ENCODE assay signal across 11 mouse cellular contexts in the genomic region with DNA sequence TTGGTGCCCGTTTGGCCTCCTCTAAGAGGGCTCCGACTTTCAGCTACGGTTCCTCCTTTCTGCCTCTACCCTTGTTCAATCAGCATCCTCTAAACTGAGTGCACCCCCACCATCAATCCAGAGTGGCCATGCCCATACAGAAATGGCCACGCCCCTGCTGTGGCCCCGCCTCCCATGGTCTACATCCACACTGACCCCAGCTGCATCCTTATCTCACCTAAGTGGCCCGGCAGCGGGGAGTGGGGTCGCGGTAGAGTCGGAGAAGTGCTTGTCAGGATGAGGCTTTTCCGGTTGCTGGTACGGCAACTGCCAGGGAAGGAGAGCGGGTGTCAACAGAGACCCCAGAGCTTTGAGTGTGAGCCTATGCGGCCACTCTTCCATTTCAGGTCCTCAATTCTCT. TPM values are rescaled to one million over a fixed set of nuclear protein-coding genes. Genes with fewer than 3 reads are reported as not detected.
DNase-seq lines count a peak whose midpoint lies in the region; ATAC-seq lines count a peak whose summit lies in the region.
"Had no signal": no experiment of that assay in that cellular context is flagged by ENCODE, and none has a peak within 500 bp of the region (broad histone marks: within the 10 kb centered on the region; RNA-seq: fewer than 3 reads in every experiment).

No protein-coding gene starts in this region.

- H3K4me3 ChIP-seq in hindbrain, embryonic 14.5 days (replicated peaks; ENCODE audit: low read length): peak overlapping the region; percentile 81
- no peak overlapping the region for H3K4me3 ChIP-seq in heart, embryonic 10.5 days
- H3K4me3 ChIP-seq: heart, embryonic 15.5 days had no signal

- H3K27ac ChIP-seq in hindbrain, embryonic 14.5 days: peak overlapping the region; percentile 98
- no peak overlapping the region for H3K27ac ChIP-seq in heart, embryonic 10.5 days
- H3K27ac ChIP-seq: heart, embryonic 15.5 days had no signal

- H3K4me2 ChIP-seq in hindbrain, embryonic 14.5 days (replicated peaks): peak overlapping the region; percentile 90
- H3K4me2 ChIP-seq: heart, embryonic 15.5 days had no signal

- H3K9ac ChIP-seq in hindbrain, embryonic 14.5 days: peak overlapping the region; percentile 95
- H3K9ac ChIP-seq: heart, embryonic 15.5 days had no signal

- peak; percentile 60 to 66 for DNase-seq in cerebellum, adult 18-20 months
- DNase-seq in cerebellum, postnatal 36 days: peak; percentile 39 to 46
- no peak for DNase-seq in hindbrain, embryonic 14.5 days (ENCODE audit: low spot score)
- peak; percentile 23 for DNase-seq in naive thymus-derived CD4-positive, alpha-beta T cell, adult 2 months (ENCODE audit: low read depth)
- DNase-seq in adrenal gland, adult 18-20 months (ENCODE audit: low spot score in 2 of 2): no peak
- no peak for DNase-seq in gastrocnemius, postnatal 36 days
- DNase-seq in ovary, postnatal 10 days (ENCODE audit: low spot score): no peak
- no peak for DNase-seq in heart, embryonic 10.5 days (ENCODE audit: low spot score)
- DNase-seq: thymus, adult 18-20 months had no signal

- peaks cover 13% of the 10 kb centered on the region for H3K27me3 ChIP-seq in hindbrain, embryonic 14.5 days (ENCODE audit: control insufficient read depth, insufficient read depth, low read length)
- peaks cover 92% of the 10 kb centered on the region for H3K27me3 ChIP-seq in heart, embryonic 10.5 days (ENCODE audit: insufficient read depth, poor library complexity, severe bottlenecking)

- peaks cover 30% of the 10 kb centered on the region for H3K4me1 ChIP-seq in hindbrain, embryonic 14.5 days (replicated peaks; ENCODE audit: control insufficient read depth, insufficient read depth, low read length)
- peaks cover 21% of the 10 kb centered on the region for H3K4me1 ChIP-seq in heart, embryonic 10.5 days

- 4% methylated on average over 14 of the region's 14 CpGs for whole genome bisulfite sequencing in hindbrain, embryonic 14.5 days
- 6% methylated on average over 14 of the region's 14 CpGs for WGBS in heart, embryonic 10.5 days

- H3K36me3 ChIP-seq in hindbrain, embryonic 14.5 days (replicated peaks; ENCODE audit: control insufficient read depth, insufficient read depth): peaks cover 24% of the 10 kb centered on the region
- no peaks in the 10 kb centered on the region for H3K36me3 ChIP-seq in heart, embryonic 10.5 days
- H3K36me3 ChIP-seq: heart, embryonic 15.5 days had no signal

- H3K9me3 ChIP-seq in hindbrain, embryonic 14.5 days (ENCODE audit: control insufficient read depth, low read length): no peaks in the 10 kb centered on the region
- H3K9me3 ChIP-seq in heart, embryonic 10.5 days: no peaks in the 10 kb centered on the region
- H3K9me3 ChIP-seq: heart, embryonic 15.5 days had no signal

- 0 out of 2 replicates have a peak, but pooled peaks have one; percentile 5 for ATAC-seq in hindbrain, embryonic 14.5 days (ENCODE audit: low FRiP score)

- intact Hi-C loops in gastrocnemius, postnatal 36 days (cut with DNase I): no loop called here

RNA-seq across cellular contexts. Expression of a gene that starts 1.7 kb away (rescaled TPM):
- polyA plus RNA-seq in hindbrain, embryonic 14.5 days (2014; fragmentation: Nextera tagmentation; extraction: Ambion mirVana): 69.7 and 76.5 TPM in 2 replicates
- 1 to 10 TPM; 2.1 to 3.1 TPM for total RNA-seq in adrenal gland, adult 18-20 months (2021)
- not detected for total RNA-seq in gastrocnemius, postnatal 36 days (2021)
- 0.09 and 0.16 TPM in 2 replicates for polyA plus RNA-seq in heart, embryonic 10.5 days (2016; fragmentation: Nextera tagmentation; extraction: Ambion mirVana)

RNA-seq across cellular contexts. Expression of a gene that starts 11.3 kb away (rescaled TPM):
- polyA plus RNA-seq in hindbrain, embryonic 14.5 days (2014; fragmentation: Nextera tagmentation; extraction: Ambion mirVana): 1.1 and 1.8 TPM in 2 replicates
- total RNA-seq in adrenal gland, adult 18-20 months (2021): under 1 TPM in 1 of 2 experiments, not detected in 1; 0.16 TPM
- not detected for total RNA-seq in gastrocnemius, postnatal 36 days (2021)
- 0.21 and 0.34 TPM in 2 replicates for polyA plus RNA-seq in heart, embryonic 10.5 days (2016; fragmentation: Nextera tagmentation; extraction: Ambion mirVana)

RNA-seq across cellular contexts. Expression of a gene that starts 27.1 kb away (rescaled TPM):
- 3.3 and 6.0 TPM in 2 replicates for polyA plus RNA-seq in hindbrain, embryonic 14.5 days (2014; fragmentation: Nextera tagmentation; extraction: Ambion mirVana)
- total RNA-seq in adrenal gland, adult 18-20 months (2021): 10 to 100 TPM; 11.2 to 12.5 TPM
- total RNA-seq in gastrocnemius, postnatal 36 days (2021): 1 to 10 TPM; 3.7 to 5.1 TPM
- polyA plus RNA-seq in heart, embryonic 10.5 days (2016; fragmentation: Nextera tagmentation; extraction: Ambion mirVana): 3.2 and 3.8 TPM in 2 replicates

RNA-seq across cellular contexts. Expression of a gene that starts 33.7 kb away (rescaled TPM):
- not detected in 2 replicates for polyA plus RNA-seq in hindbrain, embryonic 14.5 days (2014; fragmentation: Nextera tagmentation; extraction: Ambion mirVana)
- 1 to 10 TPM; 1.9 TPM for total RNA-seq in adrenal gland, adult 18-20 months (2021)
- not detected for total RNA-seq in gastrocnemius, postnatal 36 days (2021)
- polyA plus RNA-seq in heart, embryonic 10.5 days (2016; fragmentation: Nextera tagmentation; extraction: Ambion mirVana): not detected in 2 replicates
- total RNA-seq: left cerebral cortex, postnatal 10 days had no signal
- polyA plus RNA-seq: heart, embryonic 15.5 days had no signal

RNA-seq across cellular contexts. Expression of a gene that starts 33.8 kb away (rescaled TPM):
- 0.70 and 0.91 TPM in 2 replicates for polyA plus RNA-seq in hindbrain, embryonic 14.5 days (2014; fragmentation: Nextera tagmentation; extraction: Ambion mirVana)
- not detected for total RNA-seq in adrenal gland, adult 18-20 months (2021)
- not detected for total RNA-seq in gastrocnemius, postnatal 36 days (2021)
- polyA plus RNA-seq in heart, embryonic 10.5 days (2016; fragmentation: Nextera tagmentation; extraction: Ambion mirVana): 54.2 and 54.3 TPM in 2 replicates
- total RNA-seq: left cerebral cortex, postnatal 10 days had no signal

Comparison
In these comparisons a context has a peak if more than half of its experiments do, and no peak if none do; other contexts are left out.
1. DNase-seq: peak in cerebellum, adult 18-20 months (2 of 2), cerebellum, postnatal 36 days (2 of 2) and naive thymus-derived CD4-positive, alpha-beta T cell, adult 2 months (single experiment); none in hindbrain, embryonic 14.5 days (single experiment), adrenal gland, adult 18-20 months (0 of 2), gastrocnemius, postnatal 36 days (0 of 2), ovary, postnatal 10 days (single experiment) and heart, embryonic 10.5 days (single experiment).